Mouse (Mus musculus) G1E-ER4 (cell line): ENCODE measurements around the gene Gsk3b. TPM values are rescaled to one million over a fixed set of nuclear protein-coding genes. Genes with fewer than 3 reads are reported as not detected.

Experiments used
- GATA1 ChIP-seq: IDR thresholded peaks from one replicate; pipeline ENCODE4 v1.8.0; 2012; ENCODE audit warnings: low read length, inconsistent platforms
- polyA plus RNA-seq: library from polyadenylated mRNA; stranded (reverse); fragments of >175 nt; gene quantifications from 2 replicates; pipeline ENCODE4 v1.2.3, GENCODE M21; 2012

Gsk3b gene
- polyA plus RNA-seq, 1 experiment: 12.7 TPM

DNA sequence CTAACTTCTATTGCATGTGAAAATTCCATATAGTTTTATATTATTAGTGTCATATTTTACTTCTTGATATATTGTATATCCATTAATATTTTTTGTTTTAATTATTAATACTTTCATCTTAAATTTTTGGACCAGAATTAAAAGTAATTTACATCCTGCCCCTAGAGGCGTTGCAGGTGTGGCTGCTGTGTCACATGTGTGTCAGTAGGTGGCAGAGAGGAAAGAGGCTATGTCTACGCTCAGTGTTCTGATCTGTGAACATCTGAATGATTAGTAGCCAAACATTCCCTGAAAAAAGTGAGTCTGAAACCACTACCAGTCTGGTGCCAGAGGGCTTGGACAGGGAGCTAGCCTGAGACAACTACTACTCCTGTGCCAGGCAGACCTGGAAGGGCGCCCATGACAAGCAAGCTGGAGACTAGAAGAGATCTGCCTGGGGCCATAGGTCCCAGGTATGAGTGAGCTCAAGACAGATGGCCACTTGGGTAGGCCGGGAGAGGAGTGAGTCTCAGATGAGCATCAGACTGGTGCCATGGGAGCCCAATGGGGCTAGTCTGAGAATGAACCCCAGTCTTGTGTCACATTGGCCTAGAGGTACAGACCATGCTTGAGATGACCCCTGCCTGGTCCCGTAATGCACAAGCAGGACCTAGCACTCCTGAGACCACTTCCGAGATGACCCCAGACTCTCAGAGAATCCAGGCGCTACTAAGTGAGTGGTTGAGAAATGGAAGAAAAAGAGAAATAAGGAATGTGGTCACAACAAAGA lies 69.2 kb downstream of the Gsk3b start:
- no peak for TF ChIP-seq GATA1

DNA sequence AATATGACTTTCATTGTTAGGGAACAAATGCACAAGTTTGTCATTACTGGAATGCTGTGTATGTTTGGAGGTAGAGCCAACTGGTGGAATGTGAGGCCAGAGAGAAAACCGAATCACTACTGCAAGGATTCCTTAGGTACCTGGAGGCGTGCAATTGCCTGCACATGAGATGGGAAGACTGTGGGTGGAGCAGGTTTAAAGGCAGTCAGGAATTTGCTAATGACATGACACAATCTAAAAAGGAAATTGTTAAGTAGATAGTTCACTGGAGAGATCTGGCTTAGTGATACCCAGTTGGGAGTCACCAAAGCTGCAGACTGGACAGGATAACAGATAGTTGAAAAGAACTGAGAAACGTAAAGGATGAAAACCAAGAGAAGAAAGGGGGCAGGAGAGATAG lies 73.2 kb downstream of the Gsk3b start:
- TF ChIP-seq GATA1: no peak

DNA sequence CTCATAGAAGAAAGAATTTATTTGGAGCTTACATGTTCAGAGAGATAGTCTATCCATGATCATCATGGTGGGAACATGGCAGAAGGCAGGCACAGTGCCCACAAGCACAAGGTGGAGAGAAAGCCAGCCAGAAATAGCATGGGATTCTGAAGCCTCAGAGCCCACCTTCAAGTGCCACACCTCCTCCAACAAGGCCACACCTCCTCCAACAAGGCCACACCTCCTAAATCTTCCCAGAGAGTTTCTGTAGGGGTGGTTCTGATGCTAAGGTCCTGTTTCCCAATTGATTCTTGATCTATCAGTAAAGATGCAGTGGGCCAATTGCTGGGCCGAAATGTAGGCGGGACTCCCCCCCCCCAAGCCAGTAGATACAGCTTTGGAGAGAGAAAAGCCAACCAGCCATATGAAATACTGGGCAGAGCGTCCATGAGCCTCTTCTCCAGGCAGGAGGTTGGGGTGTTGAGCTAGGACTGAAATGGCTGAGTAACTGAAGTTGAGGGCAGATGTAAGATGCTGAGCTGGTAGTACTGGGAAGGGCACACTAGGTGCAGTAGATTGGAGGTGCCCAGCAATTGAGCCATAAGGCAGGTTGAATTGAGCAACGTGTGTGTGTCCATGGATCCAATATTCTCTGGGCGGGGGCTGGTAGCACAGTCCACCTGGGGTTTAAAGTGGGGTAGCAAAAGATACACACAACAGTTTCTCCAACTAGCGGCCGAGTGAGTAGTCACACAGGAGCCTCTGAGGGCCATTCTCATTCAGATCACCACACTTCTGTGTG lies 76.2 kb downstream of the Gsk3b start:
- no peak for TF ChIP-seq GATA1

DNA sequence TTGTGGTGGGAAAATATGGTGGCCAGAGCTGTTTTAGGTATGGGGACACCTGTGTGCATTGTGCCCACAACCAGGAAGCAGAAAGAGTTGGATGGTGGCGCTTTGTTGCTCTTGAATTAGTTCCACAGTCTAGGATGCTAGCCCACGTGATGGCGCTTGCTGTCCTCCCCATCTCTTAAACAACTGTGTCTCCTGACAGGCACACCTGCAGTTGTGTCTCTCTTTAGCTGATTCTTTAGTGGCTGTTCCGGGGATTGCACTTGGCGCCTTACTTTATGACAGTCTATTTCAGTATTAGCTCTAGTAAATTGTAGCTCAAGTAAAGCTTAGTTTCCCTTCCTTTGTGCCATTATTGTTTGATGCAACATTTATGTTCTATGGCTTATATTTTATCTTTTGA lies 80.2 kb downstream of the Gsk3b start:
- TF ChIP-seq GATA1: no peak

DNA sequence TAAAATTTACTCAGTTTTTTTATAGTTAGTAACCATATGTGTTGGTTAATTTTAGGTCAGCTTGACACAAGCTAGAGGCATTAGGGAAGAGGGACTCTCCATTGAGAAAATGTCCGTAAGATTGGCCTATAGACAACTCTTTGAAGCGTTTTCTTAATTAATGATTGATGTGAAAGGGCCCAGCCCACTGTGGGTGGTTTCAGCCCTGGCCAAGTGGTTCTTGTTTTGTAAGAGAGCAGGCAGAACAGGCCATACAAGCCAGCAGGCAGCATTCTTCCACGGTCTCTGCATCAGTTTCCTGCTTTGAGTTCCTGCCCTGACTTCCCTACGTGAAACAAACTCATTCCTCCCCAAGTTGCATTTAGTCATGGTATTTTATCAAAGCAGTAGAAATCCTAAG lies 90.3 kb downstream of the Gsk3b start:
- TF ChIP-seq GATA1: no peak

DNA sequence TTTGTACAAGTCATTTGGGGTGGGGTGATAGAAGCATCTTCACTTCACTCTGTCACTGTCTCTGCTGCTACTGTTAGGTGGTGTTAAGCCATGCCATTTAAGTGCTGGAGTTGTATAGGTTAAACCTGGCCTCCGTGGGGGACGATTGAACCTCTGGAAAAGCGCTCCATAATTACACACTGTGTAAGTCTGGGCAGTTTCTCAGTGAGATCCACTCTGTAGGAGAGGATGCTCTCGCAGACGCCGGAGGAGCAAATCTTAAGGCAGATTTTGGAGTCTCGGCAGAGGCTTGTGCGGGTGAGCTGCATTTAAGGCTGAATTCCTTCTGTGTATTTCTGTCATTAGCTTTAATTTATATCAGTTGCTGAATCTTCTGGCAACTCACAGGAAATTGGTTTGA lies 92.6 kb downstream of the Gsk3b start:
- no peak for TF ChIP-seq GATA1

DNA sequence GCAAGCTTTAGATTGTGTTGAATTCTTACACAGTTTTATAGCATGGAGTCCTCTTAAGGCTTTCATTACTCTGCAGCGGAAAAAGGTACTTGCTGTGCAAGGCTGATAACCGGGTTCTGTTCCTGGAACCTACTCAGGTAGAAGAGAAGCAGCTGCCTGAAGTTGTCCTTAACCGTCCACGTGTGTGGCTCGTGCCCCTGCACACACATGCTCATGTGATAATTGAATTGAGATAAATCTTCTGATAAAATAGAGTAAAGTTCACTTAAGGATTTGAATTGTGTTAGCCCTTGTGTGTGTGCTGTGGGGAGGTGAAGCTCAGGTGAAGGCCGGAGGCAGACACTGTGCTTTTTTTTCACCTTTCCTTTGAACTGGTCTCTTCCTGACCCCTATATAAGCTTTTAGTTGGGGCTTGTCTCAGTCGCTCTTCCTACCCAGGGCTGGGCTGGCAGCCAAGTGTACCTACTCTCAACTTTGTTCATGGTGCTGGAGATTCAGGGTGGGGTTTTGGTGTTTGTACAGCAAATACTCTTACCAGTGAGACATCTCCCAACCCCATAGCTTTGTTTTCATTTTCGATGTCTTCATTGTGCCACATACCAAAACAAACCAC lies 96.0 kb downstream of the Gsk3b start:
- no peak for TF ChIP-seq GATA1

DNA sequence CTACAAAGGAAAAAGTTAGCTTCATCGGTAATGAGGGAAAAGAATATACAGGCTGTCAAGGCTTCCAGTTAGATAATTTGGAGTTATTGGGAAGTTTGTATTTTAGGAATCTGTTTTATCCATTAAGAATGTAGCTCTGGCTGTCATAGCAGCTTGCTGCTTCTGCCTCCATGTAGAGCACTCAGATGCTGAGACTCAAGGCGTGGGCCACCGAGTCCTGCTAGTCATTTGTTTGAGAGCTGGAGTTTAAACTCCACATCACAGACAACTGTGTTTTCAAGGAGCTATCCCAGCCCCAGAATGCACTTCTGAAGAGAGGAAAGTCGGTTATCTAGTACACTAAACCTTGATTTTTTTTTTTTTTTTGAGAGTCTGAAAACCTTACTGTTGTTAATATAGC lies 101.2 kb downstream of the Gsk3b start:
- no peak for TF ChIP-seq GATA1

DNA sequence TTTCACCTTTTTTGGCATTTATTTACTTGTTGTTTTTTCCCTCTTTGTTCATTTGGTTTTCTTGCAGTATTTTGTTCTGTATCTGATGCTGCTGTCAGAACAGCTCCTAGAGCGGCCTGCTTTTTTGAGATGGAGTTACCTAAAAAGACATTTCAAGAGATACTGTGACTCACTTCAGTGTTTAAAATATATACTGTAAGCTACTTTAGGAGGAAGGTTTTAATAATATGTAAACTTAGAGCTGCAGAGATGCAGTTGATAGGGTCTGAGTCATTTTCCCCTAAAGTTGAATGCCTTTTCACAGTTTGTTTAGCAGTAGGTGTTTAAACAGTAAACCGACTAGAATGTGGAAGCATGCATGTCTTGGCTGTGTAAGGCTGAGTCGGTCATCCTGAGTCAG lies 101.7 kb downstream of the Gsk3b start:
- TF ChIP-seq GATA1: no peak

DNA sequence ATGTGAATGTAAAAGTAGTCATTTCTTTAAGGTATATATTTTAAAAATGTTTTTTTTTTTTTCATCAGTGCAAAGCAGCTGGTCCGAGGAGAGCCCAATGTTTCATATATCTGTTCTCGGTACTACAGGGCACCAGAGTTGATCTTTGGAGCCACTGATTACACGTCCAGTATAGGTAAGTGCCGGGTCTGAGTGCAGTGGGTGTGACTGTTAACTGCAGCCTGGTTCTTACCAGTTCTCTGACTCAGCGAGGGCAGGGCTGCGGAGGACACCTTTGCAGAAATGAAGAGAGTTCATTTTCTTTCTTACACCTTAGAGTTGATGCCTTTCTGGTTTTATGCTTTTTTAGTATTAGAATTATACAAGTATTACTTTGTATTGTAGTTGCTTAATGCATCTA lies 102.7 kb downstream of the Gsk3b start:
- no peak for TF ChIP-seq GATA1

DNA sequence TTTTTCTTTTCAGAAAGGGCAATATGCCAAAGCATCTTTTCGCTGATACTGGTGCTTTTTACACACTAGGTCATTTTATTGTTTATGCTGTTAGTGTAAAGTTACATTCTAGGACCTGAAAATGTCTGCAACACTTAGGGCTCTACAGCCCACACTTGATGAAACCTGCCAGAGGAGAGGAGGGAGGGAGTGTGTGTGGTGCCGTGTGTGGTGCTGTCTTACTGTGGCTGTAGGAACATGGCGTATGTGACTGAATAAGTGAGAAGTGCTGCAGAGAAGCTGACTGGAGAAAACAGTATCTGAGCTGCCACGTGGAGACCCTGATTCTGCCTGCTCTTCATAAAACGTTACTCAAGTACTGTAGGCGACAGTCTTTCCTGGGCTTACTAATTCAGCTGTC lies 103.8 kb downstream of the Gsk3b start:
- no peak for TF ChIP-seq GATA1

DNA sequence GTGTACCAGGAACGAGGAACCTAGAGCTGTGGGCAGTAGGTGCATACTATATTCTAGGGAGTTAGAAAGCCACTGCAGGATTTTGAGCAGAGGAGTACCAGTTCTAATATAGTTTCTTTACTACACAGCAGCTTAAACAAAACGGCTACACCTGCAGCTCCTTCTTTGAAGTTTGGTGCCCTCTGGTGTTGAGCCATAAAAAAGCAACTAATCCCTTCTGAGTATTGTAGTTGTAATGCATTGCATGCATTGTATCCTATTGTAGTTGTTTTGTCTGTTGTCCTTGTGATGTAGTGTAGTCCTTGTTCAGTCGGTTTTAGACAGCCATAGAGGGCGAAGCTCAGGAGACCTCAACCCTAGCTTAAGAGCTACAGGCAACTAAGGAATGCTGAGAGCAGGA lies 108.5 kb downstream of the Gsk3b start:
- no peak for TF ChIP-seq GATA1

DNA sequence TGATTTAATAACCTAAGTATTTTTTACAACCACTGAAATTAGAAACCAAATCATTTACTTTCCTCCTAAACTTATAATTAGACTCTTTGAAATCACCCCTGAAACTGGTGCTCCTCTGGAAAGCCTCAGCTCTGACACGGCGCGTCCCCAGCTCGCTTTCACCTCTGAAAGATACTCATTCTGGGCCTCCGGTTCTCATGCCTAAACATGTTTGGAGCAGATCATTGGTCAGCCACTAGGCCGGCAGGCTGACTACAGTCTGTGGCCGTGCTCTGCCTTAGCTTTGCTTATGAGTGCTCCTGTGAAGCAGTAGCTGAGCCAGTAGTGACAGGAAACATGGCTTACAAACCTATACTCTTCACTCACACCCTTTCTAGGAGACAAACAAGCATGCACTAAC lies 116.5 kb downstream of the Gsk3b start:
- TF ChIP-seq GATA1: no peak

DNA sequence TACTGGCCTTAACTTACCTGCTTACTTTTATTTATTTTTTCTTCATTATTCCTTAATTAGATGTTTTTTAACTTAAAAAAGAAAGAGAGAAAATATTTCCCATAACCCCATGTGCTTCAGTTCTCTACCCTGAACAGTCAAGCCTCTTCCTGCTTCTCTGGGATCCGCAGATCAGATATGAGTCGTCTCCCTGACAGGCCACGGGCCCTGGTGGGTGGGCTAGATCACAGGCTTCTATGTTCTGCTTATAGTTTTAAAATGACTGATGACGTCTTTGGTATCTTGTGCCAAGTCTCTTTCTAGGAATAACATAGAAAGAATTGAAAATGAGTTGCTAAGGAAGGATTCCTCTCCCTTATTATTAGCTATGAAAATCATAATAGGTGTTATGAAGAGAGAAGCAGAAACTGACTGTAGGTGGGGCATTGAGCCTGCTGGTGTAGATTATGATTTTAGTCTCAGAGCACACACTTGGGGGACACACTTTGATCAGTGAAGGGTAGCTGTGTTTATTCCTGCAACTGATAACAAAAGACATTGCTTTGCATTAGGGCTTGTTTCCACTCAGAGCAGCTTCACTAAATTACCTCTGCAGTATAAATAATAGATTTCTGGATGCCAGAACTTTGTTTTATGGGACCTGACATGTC lies 148.3 kb downstream of the Gsk3b start:
- no peak for TF ChIP-seq GATA1

DNA sequence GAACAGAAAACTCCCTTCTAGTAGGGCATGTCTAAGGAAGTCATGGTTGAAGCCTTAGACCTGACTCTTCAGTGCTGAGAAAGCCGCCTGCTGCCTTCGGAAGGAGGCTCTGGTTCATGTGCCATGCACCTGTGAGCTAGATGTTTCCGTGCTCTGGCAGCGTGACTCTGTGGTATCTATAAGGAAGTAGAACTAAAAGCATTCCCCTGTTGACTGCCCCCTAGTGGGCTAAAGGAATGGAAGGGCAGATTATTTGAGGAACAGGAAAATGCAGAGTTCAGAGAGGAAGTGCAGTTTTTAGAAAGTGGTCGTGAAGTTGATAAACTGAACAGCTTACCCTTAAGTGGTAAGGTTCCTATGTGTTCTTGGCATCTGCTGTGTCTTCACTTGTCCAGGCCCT lies 150.9 kb downstream of the Gsk3b start:
- TF ChIP-seq GATA1: no peak

DNA sequence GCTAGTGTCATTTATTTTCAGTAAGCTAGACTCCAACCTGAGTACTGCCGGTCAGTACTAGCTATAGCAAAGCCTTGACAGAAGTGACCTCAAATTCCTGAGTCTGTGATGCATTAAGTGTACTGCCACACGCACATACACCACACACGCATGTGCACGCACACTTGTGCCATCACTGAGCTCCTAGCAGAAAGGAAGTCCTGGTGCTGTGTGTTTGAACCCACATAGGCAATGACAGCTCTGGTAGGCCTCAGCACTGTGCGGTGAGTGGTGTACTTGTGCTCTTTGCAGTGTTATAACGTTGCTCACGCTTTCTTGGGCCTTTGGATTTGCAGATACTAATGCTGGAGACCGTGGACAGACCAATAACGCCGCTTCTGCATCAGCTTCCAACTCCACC lies 151.4 kb downstream of the Gsk3b start:
- no peak for TF ChIP-seq GATA1

DNA sequence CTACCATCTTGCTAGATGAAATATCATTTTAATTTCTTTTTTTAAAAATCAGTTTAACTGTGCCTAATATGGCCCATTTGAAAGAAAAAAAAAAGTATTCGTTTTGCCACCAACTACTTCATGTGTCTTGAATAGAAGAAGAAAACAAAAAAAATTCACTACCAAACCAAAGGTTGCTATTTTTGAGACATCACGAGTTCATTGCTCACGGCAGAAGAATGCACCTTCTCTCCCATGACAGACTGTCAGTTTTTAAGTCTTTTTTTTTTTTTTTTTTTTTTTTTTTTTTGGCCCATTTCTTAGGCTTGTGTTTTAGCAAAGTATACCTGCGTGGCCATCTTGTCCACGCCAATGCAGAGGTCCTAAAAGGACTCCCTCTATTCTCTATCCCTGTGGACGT lies 155.3 kb downstream of the Gsk3b start:
- TF ChIP-seq GATA1: no peak
